Mouse (Mus musculus) lung, postnatal 25 days (tissue): ENCODE data around the gene Dlgap3.

Source experiments
- DNase-seq: peaks from one replicate; pipeline ENCODE4 v3.0.0; 2022; ENCODE audit warnings: low spot score

The Dlgap3 gene

GRCm38 (mm10) chr4:127263438-127264182, 94.6 kb downstream of the Dlgap3 start:
- DNase-seq, result peak; percentile 75

GRCm38 (mm10) chr4:127264183-127264554, 95.2 kb downstream of the Dlgap3 start:
- no peak for DNase-seq

DNA sequence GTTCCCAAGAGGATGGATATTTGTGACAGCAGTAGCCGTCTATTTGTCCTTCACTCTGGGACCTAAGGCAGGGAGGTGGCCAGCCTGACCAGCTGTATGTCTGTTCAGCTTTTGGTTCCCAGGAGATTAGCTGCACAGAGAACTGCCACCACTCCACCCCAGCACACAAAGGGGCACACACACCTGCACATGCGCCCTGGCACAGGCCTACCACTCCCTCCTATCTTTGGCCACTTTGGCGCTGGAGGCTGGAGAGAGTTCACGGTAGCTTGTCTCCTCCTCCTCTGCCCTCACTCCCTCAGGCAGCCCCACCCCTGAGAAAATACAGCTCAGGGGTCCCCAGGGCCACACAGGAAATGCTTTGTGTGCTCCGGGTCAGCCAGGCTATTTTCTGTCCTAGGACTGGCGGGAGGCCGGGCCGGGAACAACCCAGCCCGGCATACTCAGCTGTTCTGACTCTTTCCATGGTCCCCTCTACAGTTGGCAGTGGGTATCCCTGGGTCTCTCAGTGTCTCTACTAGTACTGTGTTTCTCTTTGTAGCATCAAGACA, 109.5 kb downstream of the Dlgap3 start:
- DNase-seq, result peak; percentile 54

- DNase-seq, result no peak
Observed at GRCm38 (mm10) chr4:127279241-127279640, 110.2 kb downstream of the Dlgap3 start.
